Comparison of ENCODE assay signal across 36 mouse cellular contexts in the genomic region with DNA sequence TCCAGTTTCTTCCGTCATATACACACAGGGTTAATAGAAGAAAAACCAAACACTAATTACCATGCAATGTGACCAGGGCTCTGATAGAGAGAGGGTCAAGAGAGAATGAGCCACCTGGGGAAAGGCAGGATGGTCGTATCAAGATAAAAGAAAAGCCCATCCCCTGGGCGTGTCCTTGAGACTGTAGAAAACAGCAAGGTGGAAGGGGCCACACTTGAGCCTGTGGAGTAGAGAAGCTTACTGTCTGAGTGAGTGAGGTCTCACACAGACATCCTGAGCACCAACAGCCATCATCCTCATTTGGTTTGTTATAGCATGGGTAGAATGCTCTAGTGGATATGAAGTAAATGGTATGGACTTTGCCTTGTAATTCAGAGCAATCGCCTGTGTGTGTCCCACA.
"Had no signal": no experiment of that assay in that cellular context is flagged by ENCODE, and none has a peak within 500 bp of the region (broad histone marks: within the 10 kb centered on the region; RNA-seq: fewer than 3 reads in every experiment).

No protein-coding gene starts in this region.

- H3K9me3 ChIP-seq: heart, embryonic 10.5 days; heart, embryonic 12.5 days; heart, embryonic 13.5 days; heart, embryonic 15.5 days; hindbrain, embryonic 10.5 days; hindbrain, embryonic 12.5 days; hindbrain, embryonic 13.5 days; hindbrain, embryonic 15.5 days; intestine, embryonic 15.5 days; kidney, embryonic 15.5 days had no signal

- DNase-seq: heart, postnatal 10 days; heart, postnatal 14 days; heart, postnatal 36 days; heart, postnatal 4 days; kidney, adult 11 months; kidney, adult 18-20 months; kidney, adult 2 months; kidney, adult 8-10 months; kidney, adult 9 months; kidney, postnatal 10 days; kidney, postnatal 14 days; kidney, postnatal 25 days; kidney, postnatal 36 days; kidney, postnatal 4 days; layer of hippocampus, adult 9-11 months; layer of hippocampus, postnatal 36 days had no signal

- H3K4me1 ChIP-seq: heart, embryonic 10.5 days; heart, embryonic 12.5 days; intestine, embryonic 15.5 days had no signal

- H3K36me3 ChIP-seq: heart, embryonic 10.5 days; heart, embryonic 12.5 days; heart, embryonic 13.5 days; heart, embryonic 15.5 days; hindbrain, embryonic 10.5 days; hindbrain, embryonic 12.5 days; hindbrain, embryonic 13.5 days; hindbrain, embryonic 15.5 days; intestine, embryonic 15.5 days; kidney, embryonic 15.5 days had no signal

- H3K4me2 ChIP-seq: heart, embryonic 11.5 days; heart, embryonic 12.5 days; heart, embryonic 13.5 days; heart, embryonic 15.5 days; hindbrain, embryonic 12.5 days; hindbrain, embryonic 13.5 days; hindbrain, embryonic 14.5 days; hindbrain, embryonic 15.5 days; intestine, embryonic 15.5 days; kidney, embryonic 15.5 days had no signal

- H3K4me3 ChIP-seq: heart, embryonic 10.5 days; heart, embryonic 12.5 days; heart, embryonic 13.5 days; heart, embryonic 15.5 days; hindbrain, embryonic 10.5 days; hindbrain, embryonic 12.5 days; hindbrain, embryonic 13.5 days; hindbrain, embryonic 15.5 days; intestine, embryonic 15.5 days; kidney, embryonic 15.5 days; layer of hippocampus, adult 2 months; left cerebral cortex, adult 2 months had no signal

- H3K9ac ChIP-seq: heart, embryonic 12.5 days; heart, embryonic 13.5 days; heart, embryonic 15.5 days; hindbrain, embryonic 12.5 days; hindbrain, embryonic 13.5 days; hindbrain, embryonic 14.5 days; hindbrain, embryonic 15.5 days; intestine, embryonic 15.5 days; kidney, embryonic 15.5 days had no signal

- ATAC-seq: hindbrain, embryonic 16.5 days; hindbrain, postnatal 0 days; inflammation-experienced regulatory T-cells, adult 6 months; intestine, embryonic 15.5 days; intestine, embryonic 16.5 days; intestine, postnatal 0 days had no signal

- H3K27me3 ChIP-seq: intestine, embryonic 15.5 days; kidney, embryonic 15.5 days had no signal

- H3K27ac ChIP-seq: heart, embryonic 10.5 days; heart, embryonic 13.5 days; heart, embryonic 15.5 days; hindbrain, embryonic 10.5 days; hindbrain, embryonic 12.5 days; hindbrain, embryonic 13.5 days; hindbrain, embryonic 14.5 days; hindbrain, embryonic 15.5 days; hindbrain, postnatal 0 days; intestine, embryonic 15.5 days; kidney, embryonic 15.5 days; kidney, postnatal 0 days; layer of hippocampus, adult 2 months; left cerebral cortex, adult 2 months had no signal
